Mouse (Mus musculus) T-helper 1 cell (primary cell): ENCODE measurements around the gene Chn2.

Experiments
- in situ Hi-C: fragments of 300-600 bp; cut with MboI, MseI; formaldehyde crosslinking; loops from one replicate; pipeline ENCODE4 v1.15.1; 2025; ENCODE audit warnings: high pct_unique_total_duplicates

Gene Chn2

GRCm38 (mm10) chr6:54330166-54330565 is 290.8 kb downstream of the Chn2 start:
- in situ Hi-C loops = no loop called here

DNA sequence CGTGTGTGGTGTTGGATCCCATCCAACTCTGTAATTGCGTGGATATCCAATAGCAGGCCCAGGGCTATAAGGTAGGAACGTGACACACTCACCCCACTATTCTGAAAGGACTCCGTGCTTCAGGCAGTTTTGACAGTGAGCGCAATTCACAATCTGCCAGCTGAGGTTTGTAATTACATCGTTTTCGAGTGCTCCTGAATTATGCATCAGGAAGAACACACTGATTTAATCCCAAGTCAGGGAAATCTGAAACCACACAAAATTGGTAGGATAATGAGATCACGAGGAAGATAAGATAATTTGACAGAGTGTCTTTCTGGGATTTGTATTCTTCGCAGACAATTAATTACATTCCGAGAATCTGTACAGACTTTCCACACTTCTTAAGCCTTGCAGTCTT is 292.4 kb downstream of the Chn2 start:
- in situ Hi-C loops = no loop called here

DNA sequence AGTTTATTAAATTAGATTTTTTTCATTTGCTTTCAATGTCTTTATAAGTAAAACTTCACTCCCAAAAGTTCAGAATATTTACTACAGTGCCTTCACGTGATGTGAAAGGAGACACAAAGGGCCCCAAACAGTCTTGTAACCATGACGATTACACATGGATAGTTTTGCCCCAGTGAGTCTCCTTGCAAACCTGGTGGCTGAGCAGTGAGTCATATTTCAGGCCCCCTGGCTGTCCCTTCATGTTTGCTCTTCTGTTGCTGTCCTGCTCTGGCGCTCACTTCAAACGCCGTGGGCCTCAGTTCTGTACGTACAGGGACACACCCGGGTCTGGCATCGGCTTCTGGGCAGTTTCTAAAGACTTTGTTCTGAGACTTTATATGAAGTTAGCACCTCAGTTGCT is 292.8 kb downstream of the Chn2 start:
- in situ Hi-C loops = no loop called here

DNA sequence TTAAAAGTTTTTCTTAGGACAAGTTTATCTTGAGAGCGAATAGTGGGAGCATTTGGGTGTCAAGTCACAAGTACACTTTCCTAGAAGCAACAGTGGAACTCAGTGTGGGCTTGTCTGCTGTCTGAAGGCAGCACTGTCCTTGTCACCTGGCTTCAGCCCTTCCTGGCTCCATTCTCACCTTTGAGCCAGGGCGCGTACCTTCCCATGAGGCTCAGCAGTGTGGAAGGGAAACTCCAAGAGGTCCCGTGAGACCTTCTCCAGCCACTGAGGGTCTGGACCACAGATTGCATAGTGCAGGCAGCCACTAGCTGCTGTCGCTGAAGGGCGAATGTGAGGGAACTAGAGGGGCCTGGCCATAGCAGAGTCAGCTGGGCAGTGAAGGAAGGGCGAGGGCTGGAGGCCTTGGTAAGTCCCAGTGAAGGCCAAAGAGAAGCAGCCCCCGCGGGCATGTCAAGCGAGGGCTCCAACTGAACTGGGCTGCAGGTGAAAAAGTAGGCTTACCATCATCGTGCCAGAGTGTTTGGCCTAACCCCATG is 293.8 kb downstream of the Chn2 start:
- in situ Hi-C loops = no loop called here

- in situ Hi-C loops = no loop called here
Observed at GRCm38 (mm10) chr6:54333652-54334396, 294.5 kb downstream of the Chn2 start.

DNA sequence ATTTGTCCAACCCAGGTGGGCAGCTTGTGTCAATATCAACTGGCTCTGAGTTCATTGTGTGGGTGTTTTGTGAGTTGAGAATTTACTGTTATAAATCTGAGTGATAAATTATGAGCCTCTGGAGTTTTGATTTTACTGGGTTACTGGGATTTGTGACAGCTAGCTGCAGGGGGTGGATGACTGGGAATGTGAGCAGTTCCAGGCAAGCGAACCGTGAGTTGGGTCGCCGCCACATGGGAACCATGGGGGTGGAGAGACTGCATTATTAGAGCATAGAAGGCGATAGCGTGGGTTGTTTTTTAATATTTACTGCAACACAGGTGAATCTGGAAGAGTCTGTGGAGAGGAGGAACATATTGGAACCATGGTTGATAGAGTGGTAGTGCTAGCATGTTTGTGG is 298.0 kb downstream of the Chn2 start:
- in situ Hi-C loops = no loop called here

DNA sequence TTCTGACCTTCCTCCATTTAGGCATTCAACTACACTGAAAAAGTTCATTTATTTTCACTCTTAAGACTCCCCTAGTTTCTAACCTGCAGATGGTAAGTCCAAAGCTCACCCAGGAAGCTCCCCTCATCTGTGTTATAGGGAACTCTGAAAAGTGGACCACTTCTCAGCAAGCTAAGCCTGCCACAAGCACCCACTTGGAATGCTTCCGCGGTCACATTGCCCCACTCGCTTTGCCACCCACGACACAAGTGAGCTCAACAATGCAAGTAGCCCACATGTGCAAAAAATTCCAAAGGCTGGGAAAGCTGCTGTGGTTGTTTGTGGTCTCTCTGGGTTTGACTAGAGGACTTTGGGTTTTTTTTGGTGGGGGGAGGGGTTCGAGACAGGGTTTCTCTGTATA is 301.8 kb downstream of the Chn2 start:
- in situ Hi-C loops = no loop called here

DNA sequence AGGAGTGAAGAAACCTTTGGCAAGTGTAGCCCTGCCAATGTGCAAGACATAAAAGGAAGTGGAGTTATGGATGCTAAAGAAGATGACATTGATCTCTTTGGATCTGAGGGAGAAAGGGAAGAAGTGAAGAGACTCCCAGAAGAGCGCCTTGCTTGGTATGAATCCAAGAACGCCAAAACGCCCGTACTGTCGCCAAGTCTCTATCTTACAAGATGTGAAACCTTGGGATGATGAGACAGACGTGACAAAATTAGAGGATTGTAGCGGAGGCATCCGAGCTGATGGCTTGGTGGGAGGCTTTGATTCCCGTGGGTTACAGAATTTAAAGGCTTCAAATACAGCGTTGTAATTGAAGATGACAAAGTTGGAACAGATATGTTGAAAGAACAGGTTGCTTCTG is 302.9 kb downstream of the Chn2 start:
- in situ Hi-C loops = no loop called here
